Mouse (Mus musculus): ENCODE results near the gene Nrp1.

Nrp1 gene

GRCm38 (mm10) chr8:128371789-128372188, 13.4 kb downstream of the Nrp1 start:
- DNase-seq = no peak

DNA sequence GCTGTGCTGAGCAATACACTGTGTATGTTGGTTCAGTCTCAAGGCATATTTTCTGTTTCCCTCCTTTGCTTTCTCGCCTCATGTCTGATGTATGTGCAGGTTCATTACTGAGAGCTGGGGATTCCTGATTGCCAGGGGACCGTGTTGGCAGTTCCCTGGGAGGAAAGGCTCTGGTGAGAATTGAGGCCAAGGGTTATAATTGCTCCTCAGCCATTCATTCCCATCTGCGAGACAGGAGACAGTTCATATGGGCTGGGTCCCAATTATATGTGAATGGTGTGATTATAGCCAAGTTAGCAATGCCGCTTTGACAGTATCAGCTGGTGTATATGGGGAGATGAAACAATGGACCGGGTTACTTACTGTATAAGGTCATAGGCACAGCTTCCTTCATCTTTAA, 14.3 kb downstream of the Nrp1 start:
- no peak for DNase-seq

DNA sequence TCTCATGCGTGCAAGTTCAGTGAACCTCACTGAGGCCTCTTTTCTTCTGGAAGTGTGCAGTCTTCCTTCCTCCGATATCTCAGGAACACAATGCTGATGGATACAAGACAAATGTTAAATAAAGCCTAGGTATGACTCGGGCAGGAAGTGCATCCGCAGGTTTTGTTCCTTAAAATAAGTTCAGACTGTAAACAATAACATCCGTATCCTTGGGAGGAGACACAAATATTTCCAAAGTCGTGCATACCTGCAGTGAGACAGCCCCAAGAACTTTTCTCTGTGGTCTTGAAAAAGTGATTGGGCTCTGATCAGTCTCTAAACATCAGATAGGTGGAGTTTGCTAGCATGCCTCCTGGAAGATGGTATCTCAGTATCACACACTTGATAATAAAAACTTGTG, 15.0 kb downstream of the Nrp1 start:
- DNase-seq = no peak

DNA sequence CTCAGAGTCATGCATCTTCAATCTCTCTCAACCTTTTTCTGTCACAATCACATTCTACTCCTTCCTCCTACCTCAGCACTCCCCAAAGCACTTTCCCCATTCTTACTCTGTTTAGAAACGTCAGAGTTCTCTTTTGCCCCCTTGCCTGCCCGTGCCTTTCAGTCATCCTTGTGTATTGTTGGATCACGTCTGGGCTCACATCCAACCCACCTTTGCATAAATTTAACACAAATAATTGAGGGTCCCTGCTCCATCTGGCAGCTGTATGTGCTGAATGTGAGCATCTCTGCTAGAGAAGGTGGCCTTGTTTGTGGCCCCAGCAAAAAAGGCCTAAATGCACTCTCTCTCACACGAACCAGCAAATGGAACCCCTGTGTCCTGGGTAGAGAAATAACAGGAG, 16.9 kb downstream of the Nrp1 start:
- no peak for DNase-seq

DNA sequence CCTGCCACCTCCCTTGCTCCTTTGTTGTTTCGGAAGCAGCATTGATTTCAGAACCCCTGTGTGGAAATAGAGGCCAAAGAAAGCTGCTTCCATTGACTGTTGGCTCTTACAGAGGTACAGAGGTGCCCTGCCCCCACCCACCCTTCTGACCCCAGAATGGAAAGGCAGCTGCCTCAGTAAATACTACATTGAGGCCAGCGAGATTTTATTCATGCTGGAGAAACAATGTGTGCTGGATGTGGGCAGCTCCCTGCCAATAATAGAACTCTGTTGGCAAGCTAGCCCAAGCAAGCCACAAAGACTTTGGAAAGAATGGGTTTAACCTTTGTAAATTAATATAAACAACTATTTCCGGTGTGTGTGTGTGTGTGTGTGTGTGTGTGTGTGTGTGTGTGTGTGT, 24.8 kb downstream of the Nrp1 start:
- DNase-seq = no peak

DNA sequence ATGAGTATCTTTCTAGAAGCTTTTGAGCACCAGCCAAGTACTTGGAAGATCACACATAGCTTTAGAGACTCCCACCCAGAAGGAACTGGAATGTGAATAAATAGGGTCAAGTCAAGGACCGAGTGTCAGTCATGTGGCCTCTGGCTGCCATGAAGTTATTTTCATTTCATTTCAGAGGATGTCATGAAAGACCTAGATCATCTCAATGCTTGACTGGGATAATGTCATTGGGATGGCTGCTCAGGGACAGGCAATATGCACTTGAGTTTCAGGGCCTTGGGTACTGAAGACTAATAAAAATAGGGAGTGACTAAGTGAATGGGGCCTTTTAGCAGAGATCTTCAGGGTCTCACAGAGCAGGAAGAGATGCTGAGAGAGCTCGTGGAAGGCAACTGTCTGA, 26.0 kb downstream of the Nrp1 start:
- DNase-seq = no peak

DNA sequence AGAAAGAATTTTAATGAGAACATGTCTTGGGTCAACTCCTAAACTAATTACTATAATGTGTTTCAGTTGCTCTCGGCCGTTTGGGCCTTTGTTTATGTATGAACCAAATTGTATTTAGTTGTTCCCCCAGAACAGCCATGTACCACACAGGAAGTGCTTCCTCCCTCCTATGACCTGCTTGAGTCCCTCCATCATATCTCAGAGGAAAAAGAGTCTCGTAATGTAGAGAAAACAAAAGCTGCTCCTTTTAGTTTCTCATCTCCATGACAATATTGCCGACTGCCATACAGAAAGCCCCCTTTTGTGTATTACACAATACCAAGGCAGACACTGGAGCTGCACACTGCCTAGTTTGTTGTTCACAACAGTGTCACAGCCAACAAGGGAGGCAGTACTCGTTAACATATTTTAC, 26.5 kb downstream of the Nrp1 start:
- no peak for DNase-seq

DNA sequence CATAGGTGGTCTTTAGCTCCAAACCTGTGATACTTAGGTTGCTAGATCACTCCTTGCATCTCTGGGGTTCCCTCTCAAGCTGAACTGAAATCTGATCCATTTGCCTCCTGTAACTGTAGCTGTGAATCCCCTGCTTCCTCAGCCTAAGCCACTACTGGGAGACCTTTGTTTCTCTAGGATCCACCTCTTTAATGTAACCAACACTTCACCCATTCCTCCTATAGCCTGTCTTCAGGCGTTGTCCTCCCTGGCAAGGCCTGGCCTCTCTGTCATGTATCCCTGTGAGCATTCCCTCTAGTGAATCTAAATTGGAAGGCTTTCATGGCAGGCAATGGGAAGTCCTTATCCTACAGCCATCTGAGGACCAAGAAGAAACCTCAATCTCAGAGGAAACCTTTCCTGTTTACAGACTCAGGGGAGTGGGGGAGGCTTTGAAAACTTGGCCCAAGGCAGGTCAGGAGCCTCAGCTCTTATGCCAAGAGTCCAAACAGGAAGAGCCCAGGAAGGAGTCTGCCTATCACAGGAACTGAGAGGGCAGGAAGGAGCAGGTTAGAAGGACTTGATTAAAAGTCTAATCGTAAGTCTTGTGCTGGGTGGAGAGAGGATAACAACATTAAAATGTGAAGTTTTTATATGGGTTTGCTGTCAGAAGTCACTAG, 28.7 kb downstream of the Nrp1 start:
- no peak for DNase-seq

DNA sequence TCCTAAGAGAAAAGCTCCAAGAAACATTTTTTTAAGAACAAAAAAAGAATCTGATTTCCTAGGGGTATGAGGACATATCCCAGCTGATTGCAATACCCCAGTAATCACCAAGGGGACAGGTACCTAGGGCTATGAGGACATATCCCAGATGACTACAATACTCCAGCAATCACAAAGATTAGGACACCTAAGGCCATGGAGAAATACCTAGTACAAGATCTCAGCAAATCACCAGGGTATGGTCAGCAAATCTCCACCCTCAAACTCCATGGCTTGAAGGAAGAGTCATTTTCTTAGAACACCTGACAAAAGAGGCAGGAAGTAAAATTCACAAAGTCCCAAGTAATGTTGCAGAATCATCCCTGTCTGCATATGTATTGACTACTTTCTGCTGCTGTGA, 32.4 kb downstream of the Nrp1 start:
- DNase-seq = no peak

DNA sequence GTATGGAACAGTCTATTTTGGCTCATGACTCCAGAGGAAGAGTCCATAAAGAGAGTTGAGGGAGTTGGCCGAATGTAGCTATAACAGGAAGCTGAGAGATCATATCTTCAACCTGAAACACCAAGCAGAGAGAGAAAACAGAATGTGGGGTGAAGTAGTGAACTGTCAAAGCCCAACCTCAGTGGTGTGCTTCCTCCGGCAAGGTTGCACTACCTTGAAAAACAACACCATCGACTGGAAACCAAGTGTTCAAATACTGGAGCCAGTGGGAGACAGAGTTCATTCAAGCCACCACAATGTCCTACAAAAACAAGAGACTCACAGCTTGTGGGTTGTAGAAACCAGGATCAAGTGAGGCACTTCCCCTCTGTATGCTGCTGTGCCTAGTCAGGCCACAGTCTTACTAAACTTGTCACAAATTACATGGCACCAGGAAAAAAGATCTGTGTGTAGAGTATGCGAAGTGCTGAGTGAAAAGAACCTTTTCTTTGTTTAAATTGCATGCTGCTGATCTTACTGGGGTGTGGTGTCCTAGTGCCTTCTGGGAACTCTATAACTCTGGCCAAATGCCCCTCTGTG, 32.9 kb downstream of the Nrp1 start:
- DNase-seq = peak; percentile 40

DNA sequence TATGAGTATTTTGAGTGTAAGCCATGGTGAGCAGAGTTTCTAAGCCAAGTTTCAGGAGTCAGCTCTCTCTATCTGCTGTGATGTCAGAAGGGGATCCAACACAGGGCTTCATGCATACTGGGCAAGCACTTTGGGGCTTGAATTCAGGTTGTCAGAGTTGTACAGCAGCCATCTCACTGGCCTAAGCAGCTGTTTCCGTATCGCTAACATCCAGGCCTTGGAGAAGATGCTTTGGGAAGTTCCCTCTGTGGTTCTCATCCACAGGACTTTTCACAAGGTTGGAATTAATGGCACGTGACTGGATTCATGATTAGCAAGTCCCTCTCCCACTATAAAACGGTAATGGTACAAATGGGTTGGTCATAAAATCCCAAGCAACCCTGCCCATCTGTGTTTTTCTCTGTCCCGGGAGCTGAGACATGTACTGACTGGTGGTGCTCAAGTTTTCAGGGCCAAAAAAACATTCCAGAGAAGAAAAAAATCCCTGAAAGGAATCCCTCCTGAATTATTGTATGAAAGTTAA, 36.3 kb downstream of the Nrp1 start:
- no peak for DNase-seq

- no peak for DNase-seq
Observed at GRCm38 (mm10) chr8:128396968-128397367, 38.6 kb downstream of the Nrp1 start.

- DNase-seq = no peak
Observed at GRCm38 (mm10) chr8:128397441-128397840, 39.0 kb downstream of the Nrp1 start.

GRCm38 (mm10) chr8:128398472-128399091, 40.2 kb downstream of the Nrp1 start:
- no peak for DNase-seq

- DNase-seq = no peak
Observed at GRCm38 (mm10) chr8:128400286-128400685, 41.9 kb downstream of the Nrp1 start.

DNA sequence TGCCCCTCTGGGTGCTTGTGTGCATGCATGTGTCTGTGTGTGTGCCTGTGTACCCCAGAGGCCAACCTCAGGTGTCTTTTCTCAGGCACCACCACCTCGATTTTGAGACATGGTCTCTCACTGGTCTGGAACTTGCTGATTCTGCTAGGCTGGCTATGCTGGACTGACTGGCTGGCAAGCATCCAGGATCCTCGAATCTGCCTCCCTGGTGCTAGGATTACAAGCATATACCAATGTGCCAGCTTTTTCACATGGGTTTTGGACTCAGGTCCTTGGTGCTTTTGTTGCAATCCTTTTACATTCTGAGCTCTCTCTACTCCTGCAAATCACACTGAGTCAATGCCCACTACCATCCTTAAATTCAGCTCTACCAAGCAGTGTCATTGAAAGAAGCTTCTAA, 46.5 kb downstream of the Nrp1 start:
- no peak for DNase-seq

DNA sequence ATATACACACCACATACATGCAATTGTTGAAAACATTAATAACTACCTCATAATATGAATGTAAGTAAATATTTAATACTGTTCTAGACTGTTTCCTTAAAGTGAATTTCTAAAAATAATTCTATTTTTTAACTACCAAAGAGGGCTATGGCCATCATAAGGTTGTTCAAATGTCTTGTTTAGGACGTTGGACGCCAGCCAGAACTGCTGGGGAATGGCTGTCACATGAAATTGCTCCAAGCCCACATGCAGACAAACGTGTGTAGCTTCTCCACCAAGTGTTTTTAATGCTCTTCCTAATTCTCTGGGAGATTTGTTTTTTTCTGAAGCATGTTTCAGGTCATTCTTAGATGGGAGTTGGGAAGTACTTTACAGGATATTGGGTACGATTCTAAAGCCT, 55.0 kb downstream of the Nrp1 start:
- no peak for DNase-seq

DNA sequence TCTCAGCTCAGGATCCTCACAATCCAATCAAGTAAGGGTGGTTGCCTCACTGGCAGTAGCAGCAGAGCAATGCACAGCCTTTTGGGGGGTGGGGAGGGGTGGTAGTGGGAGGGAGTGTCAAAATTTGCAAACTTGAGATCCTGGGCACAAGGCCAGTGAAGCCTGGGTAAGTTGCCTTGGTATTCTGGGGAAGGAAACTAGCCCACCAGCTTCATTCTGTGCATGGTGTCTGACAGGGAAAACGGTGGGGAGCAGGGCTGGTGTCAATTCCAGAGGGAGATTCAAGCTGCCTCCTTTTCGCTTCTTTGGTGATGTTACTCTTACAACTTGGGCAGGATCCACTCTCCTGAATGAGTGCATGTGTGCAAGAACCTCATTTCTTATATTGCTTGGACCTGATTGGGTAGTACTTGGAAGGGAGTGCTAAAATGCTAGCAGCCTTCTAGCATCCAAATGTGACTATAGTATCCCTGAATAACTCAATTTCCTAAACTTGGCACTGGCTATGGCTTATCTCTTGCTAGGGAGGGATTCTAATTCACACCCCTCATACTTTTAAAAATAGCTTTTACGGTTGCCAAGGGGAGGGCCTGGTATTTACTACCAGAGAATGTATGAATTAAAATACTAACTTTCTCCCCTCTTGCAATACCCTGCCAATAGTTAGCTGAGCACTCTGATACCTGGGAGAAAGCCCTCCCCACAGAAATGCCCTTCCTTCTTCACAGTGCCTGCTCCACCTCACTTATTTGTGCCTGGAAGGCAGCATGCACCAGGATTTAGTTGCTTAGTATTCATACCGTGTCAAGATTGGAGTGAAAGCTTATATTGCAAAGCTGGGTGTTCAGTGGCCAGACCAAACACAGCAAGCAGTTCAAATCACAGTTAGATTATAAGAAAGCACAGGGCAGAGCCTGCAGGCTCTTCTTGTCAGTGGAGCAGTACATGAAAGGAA, 57.6 kb downstream of the Nrp1 start:
- DNase-seq = no peak

- no peak for DNase-seq
Observed at GRCm38 (mm10) chr8:128416896-128417295, 58.5 kb downstream of the Nrp1 start.

- DNase-seq = peak; percentile 18
Observed at GRCm38 (mm10) chr8:128417956-128418796, 59.8 kb downstream of the Nrp1 start.

GRCm38 (mm10) chr8:128419984-128420383, 61.6 kb downstream of the Nrp1 start:
- no peak for DNase-seq

DNA sequence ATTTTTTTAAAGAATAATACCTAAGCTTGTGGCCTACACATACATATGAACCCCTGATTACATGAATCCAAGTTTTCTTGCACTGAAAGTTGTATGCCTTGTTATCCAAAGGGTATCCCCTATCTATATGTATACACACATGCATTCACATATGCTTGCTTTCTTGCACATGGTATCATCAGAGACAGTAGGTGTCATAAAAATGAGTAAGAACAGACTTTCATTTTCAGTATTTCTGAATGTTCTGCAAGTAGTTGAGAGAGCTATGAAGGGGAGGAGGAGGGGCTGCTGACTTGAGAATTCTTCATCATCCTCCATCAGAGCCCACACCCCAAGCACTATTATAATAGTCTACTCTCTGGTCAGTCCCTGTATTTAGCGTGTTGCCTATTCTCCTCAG, 62.0 kb downstream of the Nrp1 start:
- no peak for DNase-seq

Measured in thymus, postnatal 4 days (tissue).